Mouse (Mus musculus): ENCODE results near the gene Slc25a44. TPM values are rescaled to one million over a fixed set of nuclear protein-coding genes. Genes with fewer than 3 reads are reported as not detected.
"Not testable (repeated sequence)": the region's sequence is repeated elsewhere in the genome, so short reads cannot be mapped to it uniquely, and the experiment has no call there.

Slc25a44 gene
- total and polyA plus RNA-seq, 2 experiments from 2014 or later = 34.1 to 68.6 TPM

GRCm38 (mm10) chr3:88435515-88435914, 10.6 kb upstream of the Slc25a44 start:
- no peak for DNase-seq (ENCODE audit: low spot score)
- peaks cover 1% of the 10 kb centered on the region; the same call in 1 of the 2 replicates for H3K4me1 ChIP-seq (ENCODE audit: insufficient read depth, low read length)
- ATAC-seq = no peak
- WGBS = 54% methylated on average over 10 of the region's 10 CpGs
- H3K27me3 ChIP-seq (ENCODE audit: insufficient read depth, low read length) = no peaks in the 10 kb centered on the region
- TF ChIP-seq CTCF (IDR thresholded peaks at IDR 0.05; ENCODE audit: low read depth) = no peak
- H3K4me3 ChIP-seq (ENCODE audit: low read length) = no peak overlapping the region
- peaks cover 8% of the 10 kb centered on the region for H3K36me3 ChIP-seq (ENCODE audit: insufficient read depth, low read length)
- no peak overlapping the region for H3K27ac ChIP-seq
- H3K4me2 ChIP-seq (ENCODE audit: low read depth, low read length) = no peak overlapping the region
- no peaks in the 10 kb centered on the region for H3K9me3 ChIP-seq (ENCODE audit: low read length)
- no peak overlapping the region for H3K9ac ChIP-seq (replicated peaks; ENCODE audit: low read length)

GRCm38 (mm10) chr3:88428639-88429038, 3.7 kb upstream of the Slc25a44 start:
- not testable (repeated sequence) for H3K27me3 ChIP-seq (ENCODE audit: insufficient read depth, low read length); H3K36me3 ChIP-seq (ENCODE audit: insufficient read depth, low read length); H3K9me3 ChIP-seq (ENCODE audit: low read length); ATAC-seq; H3K27ac ChIP-seq; DNase-seq (ENCODE audit: low spot score); H3K4me1 ChIP-seq (ENCODE audit: insufficient read depth, low read length); H3K4me3 ChIP-seq (ENCODE audit: low read length); H3K4me2 ChIP-seq (ENCODE audit: low read depth, low read length); H3K9ac ChIP-seq (replicated peaks; ENCODE audit: low read length)
- peak; percentile 44 for TF ChIP-seq CTCF (IDR thresholded peaks at IDR 0.05; ENCODE audit: low read depth)
- WGBS = 69% methylated on average over 8 of the region's 8 CpGs

GRCm38 (mm10) chr3:88427342-88427905, 2.5 kb upstream of the Slc25a44 start:
- DNase-seq (ENCODE audit: low spot score) (no peak), ATAC-seq (no peak)
- Histone ChIP-seq H3K9ac (replicated peaks; ENCODE audit: low read length) (no peak overlapping the region), H3K27ac (no peak overlapping the region), H3K4me3 (ENCODE audit: low read length) (no peak overlapping the region), H3K36me3 (ENCODE audit: insufficient read depth, low read length) (no peaks in the 10 kb centered on the region), H3K27me3 (ENCODE audit: insufficient read depth, low read length) (no peaks in the 10 kb centered on the region), H3K4me2 (ENCODE audit: low read depth, low read length) (no peak overlapping the region), H3K9me3 (ENCODE audit: low read length) (no peaks in the 10 kb centered on the region), H3K4me1 (ENCODE audit: insufficient read depth, low read length) (peaks cover 5% of the 10 kb centered on the region)
- TF ChIP-seq CTCF (IDR thresholded peaks at IDR 0.05; ENCODE audit: low read depth) = no peak
- WGBS = 84% methylated on average over 4 of the region's 4 CpGs

DNA sequence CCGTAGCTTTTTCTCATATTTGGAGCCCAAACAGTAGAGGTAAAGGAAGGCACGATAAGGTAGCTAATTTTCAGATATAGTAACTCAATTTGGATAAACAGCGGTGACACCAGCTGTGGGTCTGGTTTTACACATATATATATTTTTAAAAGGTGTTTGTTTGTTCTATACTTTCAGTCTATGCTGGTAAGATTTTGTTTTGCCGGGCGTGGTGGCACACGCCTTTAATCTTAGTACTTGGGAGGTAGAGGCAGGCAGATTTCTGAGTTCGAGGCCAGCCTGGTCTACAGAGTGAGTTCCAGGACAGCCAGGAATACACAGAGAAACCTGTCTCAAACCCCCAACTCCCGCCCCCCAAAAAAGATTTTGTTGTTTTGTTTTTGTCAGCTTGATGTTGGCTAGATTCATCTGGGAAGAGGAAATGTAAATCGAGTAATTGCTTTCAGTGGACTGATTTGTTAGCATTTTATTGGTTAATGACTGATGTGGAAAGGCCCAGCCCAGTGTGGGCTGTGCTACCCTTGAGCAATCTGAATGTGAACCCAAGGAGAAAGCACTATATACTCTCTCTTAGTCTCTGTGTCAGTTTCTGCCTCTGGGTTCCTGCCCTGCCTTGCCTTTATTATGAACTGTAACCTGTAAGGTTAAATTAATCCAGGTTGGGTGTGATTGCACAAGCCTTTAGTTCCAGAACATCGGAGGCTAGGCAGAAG, 925 bp upstream of the Slc25a44 start:
- WGBS = 84% methylated on average over 10 of the region's 10 CpGs
- H3K4me3 ChIP-seq (ENCODE audit: low read length) = no peak overlapping the region
- ATAC-seq (no peak), DNase-seq (ENCODE audit: low spot score) (no peak)
- no peaks in the 10 kb centered on the region for H3K27me3 ChIP-seq (ENCODE audit: insufficient read depth, low read length)
- peak overlapping the region; percentile 70; the same call in 1 of the 2 replicates for H3K4me2 ChIP-seq (ENCODE audit: low read depth, low read length)
- H3K27ac ChIP-seq = no peak overlapping the region; the same call in 1 of the 2 replicates
- no peak for TF ChIP-seq CTCF (IDR thresholded peaks at IDR 0.05; ENCODE audit: low read depth)
- H3K9me3 ChIP-seq (ENCODE audit: low read length) = no peaks in the 10 kb centered on the region
- H3K36me3 ChIP-seq (ENCODE audit: insufficient read depth, low read length) = 0 out of 2 replicates have a peak, but pooled peaks cover 6% of the 10 kb centered on the region
- no peak overlapping the region; the same call in 1 of the 2 replicates for H3K9ac ChIP-seq (replicated peaks; ENCODE audit: low read length)
- H3K4me1 ChIP-seq (ENCODE audit: insufficient read depth, low read length) = peaks cover 10% of the 10 kb centered on the region

GRCm38 (mm10) chr3:88425330-88425689, 371 bp upstream of the Slc25a44 start:
- H3K36me3 ChIP-seq (ENCODE audit: insufficient read depth, low read length) = peaks cover 11% of the 10 kb centered on the region; the same call in 1 of the 2 replicates
- WGBS = 15% methylated on average over 2 of the region's 2 CpGs
- H3K4me1 ChIP-seq (ENCODE audit: insufficient read depth, low read length) = peaks cover 10% of the 10 kb centered on the region
- no peaks in the 10 kb centered on the region for H3K9me3 ChIP-seq (ENCODE audit: low read length)
- peak overlapping the region; percentile 14; the same call in 1 of the 2 replicates for H3K4me3 ChIP-seq (ENCODE audit: low read length)
- H3K27ac ChIP-seq = no peak overlapping the region; the same call in 1 of the 2 replicates
- no peak overlapping the region; the same call in 1 of the 2 replicates for H3K9ac ChIP-seq (replicated peaks; ENCODE audit: low read length)
- no peak for ATAC-seq
- H3K4me2 ChIP-seq (ENCODE audit: low read depth, low read length) = peak overlapping the region; percentile 70
- H3K27me3 ChIP-seq (ENCODE audit: insufficient read depth, low read length) = no peaks in the 10 kb centered on the region
- DNase-seq (ENCODE audit: low spot score) = no peak
- no peak for TF ChIP-seq CTCF (IDR thresholded peaks at IDR 0.05; ENCODE audit: low read depth)

DNA sequence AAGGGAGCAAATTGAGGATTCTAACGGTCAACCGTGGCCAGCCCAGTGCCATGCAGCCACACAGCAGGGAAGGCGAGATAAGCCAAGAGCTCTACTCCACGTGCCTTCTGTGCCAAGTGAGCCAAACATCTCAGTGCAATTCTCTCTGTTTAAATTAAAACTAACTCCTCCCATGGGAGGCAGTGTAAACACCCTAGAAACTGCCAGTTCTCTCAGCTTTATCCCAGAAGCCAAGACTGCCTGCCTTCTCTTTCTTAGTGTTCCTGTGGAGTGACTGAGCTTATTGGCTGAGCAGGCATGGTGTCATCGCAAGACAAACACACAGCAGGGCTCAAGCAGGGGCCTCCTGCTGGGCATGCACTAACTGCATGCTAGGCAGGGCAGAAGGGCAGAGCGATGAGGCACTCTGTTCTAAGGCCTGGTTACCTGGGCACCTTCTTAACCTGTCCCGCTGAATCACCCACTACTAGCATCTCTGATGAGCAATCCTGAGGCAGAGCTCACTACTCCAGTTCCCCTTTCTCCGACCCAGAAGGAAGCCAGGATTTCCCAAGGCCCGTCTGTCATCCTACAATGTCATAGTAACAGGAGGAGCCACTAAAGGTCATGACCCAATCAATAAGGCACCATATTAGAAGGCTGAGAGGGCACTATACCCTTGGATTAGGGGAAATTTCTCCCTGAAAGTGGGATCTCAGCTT, 2.8 kb downstream of the Slc25a44 start:
- no peak overlapping the region for H3K9ac ChIP-seq (replicated peaks; ENCODE audit: low read length)
- WGBS = 29% methylated on average over 9 of the region's 9 CpGs
- ATAC-seq (peak; percentile 11; the same call in 1 of the 2 replicates), DNase-seq (ENCODE audit: low spot score) (peak; percentile 72)
- H3K4me2 ChIP-seq (ENCODE audit: low read depth, low read length) = peak overlapping the region; percentile 16; the same call in 1 of the 2 replicates
- TF ChIP-seq CTCF (IDR thresholded peaks at IDR 0.05; ENCODE audit: low read depth) = peak; percentile 13; the same call in 1 of the 2 replicates
- no peak overlapping the region; the same call in 1 of the 2 replicates for H3K4me3 ChIP-seq (ENCODE audit: low read length)
- H3K4me1 ChIP-seq (ENCODE audit: insufficient read depth, low read length) = peaks cover 10% of the 10 kb centered on the region
- peak overlapping the region; percentile 32; the same call in 1 of the 2 replicates for H3K27ac ChIP-seq
- no peaks in the 10 kb centered on the region for H3K27me3 ChIP-seq (ENCODE audit: insufficient read depth, low read length)
- H3K36me3 ChIP-seq (ENCODE audit: insufficient read depth, low read length) = peaks cover 23% of the 10 kb centered on the region; the same call in 1 of the 2 replicates
- no peaks in the 10 kb centered on the region for H3K9me3 ChIP-seq (ENCODE audit: low read length)

All from hindbrain, postnatal 0 days (tissue).